Mouse (Mus musculus) intestine, embryonic 14.5 days (tissue): ENCODE data around the gene Nup107. TPM values are rescaled to one million over a fixed set of nuclear protein-coding genes. Genes with fewer than 3 reads are reported as not detected.

Source experiments
- ATAC-seq: fragments of 200-750 bp; cut with Nextera tagmentation; replicated peaks from 2 replicates; pipeline ENCODE4 v1.8.0; 2017; ENCODE audit warnings: low read depth, moderate number of reproducible peaks, moderate TSS enrichment, moderate library complexity; ENCODE audit not compliant: low FRiP score, low TSS enrichment
- DNase-seq: peaks from one replicate; pipeline ENCODE4 v3.0.0-alpha.2; 2018; ENCODE audit warnings: low spot score
- H3K27ac ChIP-seq: fragments of 300-500 bp; sonication (generic); 2 replicates; pipeline ENCODE4 v1.5.1; 2014; ENCODE audit warnings: low read depth, mild to moderate bottlenecking, control low read depth
- H3K27me3 ChIP-seq: fragments of 300-500 bp; sonication (generic); replicated peaks from 2 replicates; pipeline ENCODE4 v1.6.1; 2014; ENCODE audit warnings: low read length, control low read depth; ENCODE audit not compliant: control insufficient read depth, insufficient read depth
- H3K36me3 ChIP-seq: fragments of 300-500 bp; sonication (generic); 2 replicates; pipeline ENCODE4 v1.6.1; 2014; ENCODE audit warnings: low read length, control low read depth; ENCODE audit not compliant: control insufficient read depth, insufficient read depth
- H3K4me1 ChIP-seq: fragments of 300-500 bp; sonication (generic); replicated peaks from 2 replicates; pipeline ENCODE4 v1.6.1; 2014; ENCODE audit warnings: low read length, control low read depth, mixed read lengths; ENCODE audit not compliant: control insufficient read depth, insufficient read depth
- H3K4me2 ChIP-seq: fragments of 300-500 bp; sonication (generic); 2 replicates; pipeline ENCODE4 v1.6.1; 2014; ENCODE audit warnings: low read length
- H3K4me3 ChIP-seq: fragments of 300-500 bp; sonication (generic); 2 replicates; pipeline ENCODE4 v1.5.1; 2014; ENCODE audit warnings: low read depth, low read length, control low read depth, mixed read lengths
- H3K9ac ChIP-seq: fragments of 300-500 bp; sonication (generic); 2 replicates; pipeline ENCODE4 v1.6.1; 2014; ENCODE audit warnings: mild to moderate bottlenecking, low read length
- H3K9me3 ChIP-seq: fragments of 300-500 bp; sonication (generic); 2 replicates; pipeline ENCODE4 v1.6.1; 2016; ENCODE audit warnings: low read length, control low read depth; ENCODE audit not compliant: control insufficient read depth
- WGBS: fragments of 180-500 bp; shearing (Covaris S2); extraction: QIAGEN DNeasy Blood & Tissue Kit; methylation state at CpG from one replicate; pipeline ENCODE4 v1.1.7; 2014; 5-methylcytosine and 5-hydroxymethylcytosine counted together
- polyA plus RNA-seq: library from polyadenylated mRNA; unstranded; fragments of >200 nt; fragmentation: Nextera tagmentation; extraction: Ambion mirVana; gene quantifications from 2 replicates; pipeline ENCODE4 v1.2.1, GENCODE M21; 2014

Gene Nup107
- polyA plus RNA-seq, 1 experiment from 2014 or later = 60.8 TPM

DNA sequence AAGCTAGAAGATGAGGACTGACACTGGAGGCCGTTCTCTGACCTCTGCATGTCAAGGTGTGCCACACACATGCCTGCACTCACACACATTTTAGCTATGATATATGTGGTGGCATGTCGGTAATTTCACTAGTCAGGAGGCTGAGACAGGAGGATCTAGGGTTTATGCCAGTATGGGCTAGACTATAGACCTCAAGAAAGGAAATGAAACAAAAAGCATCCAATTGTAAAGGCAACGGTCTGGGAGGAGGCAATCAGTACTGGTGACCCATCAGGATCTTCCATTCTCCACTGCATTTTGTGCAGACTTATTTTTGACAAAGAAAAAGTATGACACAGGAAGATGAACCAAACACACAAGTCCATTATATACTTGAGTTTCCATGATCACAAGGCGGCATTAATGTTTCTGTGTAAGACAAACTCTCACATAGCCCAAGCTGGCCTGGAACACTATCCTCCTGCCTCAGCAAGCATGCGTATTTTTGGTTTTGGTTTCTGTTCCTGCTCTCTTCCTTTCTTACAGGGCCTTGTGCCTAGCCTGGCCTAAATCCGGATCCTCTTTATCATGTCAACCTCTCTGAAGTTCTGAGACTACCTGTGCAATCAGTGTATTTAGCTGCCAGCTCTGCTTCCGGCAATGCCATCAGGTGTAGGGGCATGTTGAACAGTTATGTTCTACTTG, 37.1 kb upstream of the Nup107 start:
- Histone ChIP-seq H3K36me3 (no peaks in the 10 kb centered on the region), H3K4me1 (peaks cover 9% of the 10 kb centered on the region; the same call in 1 of the 2 replicates), H3K4me2 (no peak overlapping the region), H3K9me3 (no peaks in the 10 kb centered on the region), H3K9ac (no peak overlapping the region), H3K27ac (no peak overlapping the region), H3K4me3 (no peak overlapping the region), H3K27me3 (no peaks in the 10 kb centered on the region)
- DNase-seq = no peak
- no peak for ATAC-seq
- whole genome bisulfite sequencing = 94% methylated on average over 7 of the region's 7 CpGs

DNA sequence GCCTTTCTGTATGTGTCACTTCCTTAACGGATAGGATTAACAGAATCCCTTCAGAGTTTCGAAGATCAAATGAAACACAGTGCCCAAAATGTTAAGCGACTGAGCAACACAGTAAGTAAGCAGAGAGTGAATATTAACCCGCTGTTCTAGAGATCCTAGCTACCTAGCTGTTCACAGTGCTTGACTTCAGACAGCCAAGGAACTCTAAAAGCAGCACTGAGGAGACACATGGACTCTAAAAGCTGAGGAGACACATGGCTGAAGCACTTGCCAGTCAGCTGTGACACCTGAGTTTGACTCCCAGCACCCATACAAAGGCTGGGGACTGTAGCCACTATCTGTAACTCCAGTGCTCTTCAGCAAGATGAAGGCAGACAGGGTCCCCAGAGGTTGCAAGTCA, 36.5 kb upstream of the Nup107 start:
- no peak overlapping the region for H3K4me2 ChIP-seq
- no peak overlapping the region for H3K27ac ChIP-seq
- DNase-seq = no peak
- H3K27me3 ChIP-seq = no peaks in the 10 kb centered on the region
- H3K4me3 ChIP-seq = no peak overlapping the region
- 0 out of 2 replicates have a peak, but pooled peaks cover 2% of the 10 kb centered on the region for H3K36me3 ChIP-seq
- H3K4me1 ChIP-seq = peaks cover 9% of the 10 kb centered on the region; the same call in 1 of the 2 replicates
- no peak for ATAC-seq
- WGBS = 73% methylated on average over 4 of the region's 4 CpGs
- no peaks in the 10 kb centered on the region for H3K9me3 ChIP-seq
- no peak overlapping the region for H3K9ac ChIP-seq

DNA sequence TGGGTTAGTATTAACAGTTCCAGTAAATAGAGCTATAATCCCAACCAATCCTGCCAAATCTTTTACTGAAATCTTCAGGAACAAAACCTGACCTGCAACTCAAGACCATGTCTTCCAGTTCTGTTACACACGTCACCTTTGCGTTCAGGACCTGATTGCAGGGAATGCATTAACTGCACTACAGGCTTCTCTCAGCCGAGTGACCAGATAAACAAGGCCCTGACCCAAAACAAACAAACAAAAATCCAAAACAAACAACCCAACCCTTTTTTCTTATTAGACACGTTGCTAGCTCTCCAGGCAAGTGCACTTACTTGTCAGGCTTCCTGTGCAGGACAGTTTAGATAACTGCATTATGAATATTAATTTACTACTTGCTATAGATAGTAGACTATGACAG, 36.0 kb upstream of the Nup107 start:
- H3K27ac ChIP-seq = no peak overlapping the region
- WGBS = 56% methylated on average over 4 of the region's 4 CpGs
- no peaks in the 10 kb centered on the region for H3K27me3 ChIP-seq
- no peak for DNase-seq
- H3K36me3 ChIP-seq = peaks cover 7% of the 10 kb centered on the region
- peaks cover 9% of the 10 kb centered on the region; the same call in 1 of the 2 replicates for H3K4me1 ChIP-seq
- H3K4me3 ChIP-seq = no peak overlapping the region
- no peak for ATAC-seq
- no peaks in the 10 kb centered on the region for H3K9me3 ChIP-seq
- no peak overlapping the region for H3K4me2 ChIP-seq
- H3K9ac ChIP-seq = no peak overlapping the region

DNA sequence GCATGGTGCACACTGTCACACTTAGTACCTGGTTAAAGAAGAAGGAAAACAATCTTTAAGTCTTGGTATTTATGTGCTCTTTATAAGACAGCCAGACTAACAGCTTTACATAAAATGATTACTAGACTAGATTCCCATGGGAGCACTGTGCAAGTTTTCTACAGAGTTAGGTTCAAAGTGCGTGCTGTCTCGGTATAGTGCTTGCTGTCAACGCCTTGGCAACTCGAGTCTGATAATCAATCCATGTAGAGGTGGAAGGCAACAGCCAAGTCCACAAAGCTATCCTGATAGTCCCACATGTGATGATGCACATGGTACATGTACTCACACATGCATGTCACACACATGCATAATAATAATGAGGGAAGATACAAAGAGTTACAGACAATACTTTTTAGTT, 32.1 kb upstream of the Nup107 start:
- no peak for ATAC-seq
- DNase-seq = no peak
- Histone ChIP-seq H3K27me3 (no peaks in the 10 kb centered on the region), H3K4me1 (peaks cover 9% of the 10 kb centered on the region; the same call in 1 of the 2 replicates), H3K9me3 (no peaks in the 10 kb centered on the region), H3K27ac (no peak overlapping the region), H3K4me2 (no peak overlapping the region), H3K36me3 (peaks cover 44% of the 10 kb centered on the region), H3K4me3 (no peak overlapping the region), H3K9ac (no peak overlapping the region)
- 80% methylated on average over 4 of the region's 4 CpGs for WGBS

DNA sequence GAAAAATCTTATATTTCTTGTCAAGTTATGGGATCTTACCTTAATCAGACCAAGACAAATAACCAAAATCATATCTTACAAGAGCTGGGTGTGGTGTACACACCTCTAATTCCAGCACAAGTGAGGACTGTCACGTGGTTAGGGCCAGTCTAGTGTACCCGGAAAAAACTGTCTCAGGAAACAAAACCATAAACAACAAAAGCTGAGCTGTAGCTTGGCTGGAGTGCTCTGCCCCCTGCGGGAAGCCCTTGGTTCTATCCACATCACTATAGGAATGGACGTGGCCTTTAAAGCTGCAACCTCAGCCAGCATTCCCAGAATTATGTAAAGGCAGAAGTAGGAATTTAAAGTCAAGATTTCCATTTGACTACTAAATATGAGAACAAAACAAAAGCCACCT, 31.6 kb upstream of the Nup107 start:
- H3K4me1 ChIP-seq = peaks cover 7% of the 10 kb centered on the region; the same call in 1 of the 2 replicates

DNA sequence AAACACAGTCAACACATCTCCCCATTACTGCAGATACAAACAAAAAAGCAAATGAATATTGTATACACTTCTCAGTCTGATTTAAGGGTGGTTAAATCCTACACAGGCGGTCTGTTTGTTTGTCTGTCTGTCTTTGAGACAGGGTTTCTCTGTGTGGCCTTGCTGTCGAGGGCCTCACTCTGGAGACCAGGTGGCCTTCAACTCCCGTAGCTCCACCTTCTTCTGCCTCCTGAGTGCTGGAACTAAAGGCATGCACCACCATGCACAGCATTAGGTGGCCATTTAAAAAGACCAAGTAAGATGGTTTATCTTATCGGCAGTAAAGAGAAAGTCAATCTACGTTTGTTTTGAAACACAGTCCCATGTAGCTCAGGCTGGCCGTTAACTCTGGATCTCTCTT, 30.8 kb upstream of the Nup107 start:
- no peak overlapping the region for H3K4me2 ChIP-seq
- no peak overlapping the region for H3K9ac ChIP-seq
- H3K4me3 ChIP-seq = no peak overlapping the region
- H3K27me3 ChIP-seq = no peaks in the 10 kb centered on the region
- 71% methylated on average over 6 of the region's 6 CpGs for WGBS
- peaks cover 58% of the 10 kb centered on the region for H3K36me3 ChIP-seq
- H3K27ac ChIP-seq = no peak overlapping the region
- no peak for ATAC-seq
- no peak for DNase-seq
- H3K4me1 ChIP-seq = peaks cover 5% of the 10 kb centered on the region; the same call in 1 of the 2 replicates
- no peaks in the 10 kb centered on the region for H3K9me3 ChIP-seq

More for the DNA sequence above, 31.6 kb upstream of the Nup107 start:
- H3K4me2 ChIP-seq = no peak overlapping the region
- DNase-seq (no peak), ATAC-seq (no peak)
- no peak overlapping the region for H3K9ac ChIP-seq
- H3K27me3 ChIP-seq = no peaks in the 10 kb centered on the region
- no peak overlapping the region for H3K4me3 ChIP-seq
- H3K9me3 ChIP-seq = no peaks in the 10 kb centered on the region
- WGBS = 70% methylated on average over 4 of the region's 4 CpGs
- no peak overlapping the region for H3K27ac ChIP-seq
- peaks cover 49% of the 10 kb centered on the region for H3K36me3 ChIP-seq

DNA sequence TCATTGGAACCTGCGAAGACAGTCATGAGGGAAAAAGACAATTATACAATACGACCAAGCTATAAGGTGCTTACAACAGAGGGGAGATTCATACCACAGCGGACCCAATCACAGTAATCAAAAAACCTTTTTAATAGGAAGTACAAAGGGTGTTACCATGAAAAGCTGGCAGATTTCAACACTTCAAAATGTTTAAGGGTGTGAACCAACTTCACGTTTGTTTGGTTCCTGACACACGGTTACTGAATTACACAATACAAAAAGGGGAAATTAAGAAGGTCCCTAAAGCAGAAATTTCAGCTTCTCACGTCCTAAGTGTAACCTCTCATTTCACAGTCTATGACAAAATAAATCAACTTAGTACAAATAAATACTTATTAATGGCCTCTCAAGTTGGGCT, 26.1 kb upstream of the Nup107 start:
- H3K4me3 ChIP-seq = no peak overlapping the region
- ATAC-seq (no peak), DNase-seq (no peak)
- no peak overlapping the region for H3K4me2 ChIP-seq
- 88% methylated on average over 6 of the region's 6 CpGs for WGBS
- peaks cover 94% of the 10 kb centered on the region for H3K36me3 ChIP-seq
- H3K9ac ChIP-seq = no peak overlapping the region
- no peak overlapping the region for H3K27ac ChIP-seq
- H3K27me3 ChIP-seq = no peaks in the 10 kb centered on the region
- H3K9me3 ChIP-seq = no peaks in the 10 kb centered on the region
- no peaks in the 10 kb centered on the region for H3K4me1 ChIP-seq

DNA sequence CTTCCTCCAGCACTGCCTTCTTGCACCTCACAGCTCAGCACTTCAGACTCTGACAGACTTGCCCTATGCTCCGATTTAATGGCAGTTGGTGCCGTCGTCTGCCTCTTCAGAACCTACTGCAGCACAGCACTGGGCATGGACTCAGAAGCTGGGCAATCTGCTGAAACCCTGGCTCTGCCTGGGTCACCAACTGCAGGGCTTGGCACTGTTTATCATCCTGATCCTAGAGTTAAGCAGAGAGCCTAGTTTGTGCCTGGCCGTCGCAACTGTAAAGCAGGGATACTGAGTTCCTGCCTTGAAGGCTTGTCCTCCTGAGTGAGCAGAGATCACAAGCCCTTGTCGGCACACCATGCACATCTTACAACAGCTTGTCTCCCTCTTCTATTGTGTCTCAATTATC, 24.2 kb upstream of the Nup107 start:
- no peak for ATAC-seq
- Histone ChIP-seq H3K4me1 (no peaks in the 10 kb centered on the region), H3K36me3 (peaks cover 94% of the 10 kb centered on the region), H3K9ac (no peak overlapping the region), H3K4me2 (no peak overlapping the region), H3K4me3 (no peak overlapping the region), H3K27me3 (no peaks in the 10 kb centered on the region), H3K27ac (no peak overlapping the region), H3K9me3 (no peaks in the 10 kb centered on the region)
- 95% methylated on average over 6 of the region's 6 CpGs for WGBS
- DNase-seq = no peak

DNA sequence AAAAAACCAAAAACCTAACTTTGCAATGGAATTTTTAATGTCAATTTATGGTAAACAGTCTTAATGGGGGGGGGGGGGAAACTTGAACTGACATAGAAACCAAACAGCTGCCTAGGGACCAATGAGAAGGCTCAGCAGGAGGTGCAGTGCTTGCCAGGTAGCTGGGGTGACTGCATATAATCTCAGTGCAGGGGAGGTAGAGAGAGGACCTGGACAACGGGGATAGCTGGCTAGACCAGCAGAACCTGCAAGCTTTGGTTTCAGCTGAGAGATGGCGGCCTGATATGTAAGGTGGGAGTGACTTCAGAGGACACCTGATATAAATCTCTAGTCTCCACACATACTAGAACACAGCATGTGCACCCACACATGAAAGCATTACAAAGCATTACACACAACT, 20.0 kb upstream of the Nup107 start:
- WGBS = 97% methylated on average over 2 of the region's 2 CpGs
- ATAC-seq (no peak), DNase-seq (no peak)
- H3K9ac ChIP-seq = no peak overlapping the region
- H3K27me3 ChIP-seq = no peaks in the 10 kb centered on the region
- H3K4me3 ChIP-seq = no peak overlapping the region
- no peak overlapping the region for H3K27ac ChIP-seq
- no peaks in the 10 kb centered on the region for H3K9me3 ChIP-seq
- H3K4me2 ChIP-seq = no peak overlapping the region
- no peaks in the 10 kb centered on the region for H3K4me1 ChIP-seq
- H3K36me3 ChIP-seq = peaks cover 65% of the 10 kb centered on the region
